Comparison of ENCODE assay signal across 18 mouse cellular contexts in the genomic region with DNA sequence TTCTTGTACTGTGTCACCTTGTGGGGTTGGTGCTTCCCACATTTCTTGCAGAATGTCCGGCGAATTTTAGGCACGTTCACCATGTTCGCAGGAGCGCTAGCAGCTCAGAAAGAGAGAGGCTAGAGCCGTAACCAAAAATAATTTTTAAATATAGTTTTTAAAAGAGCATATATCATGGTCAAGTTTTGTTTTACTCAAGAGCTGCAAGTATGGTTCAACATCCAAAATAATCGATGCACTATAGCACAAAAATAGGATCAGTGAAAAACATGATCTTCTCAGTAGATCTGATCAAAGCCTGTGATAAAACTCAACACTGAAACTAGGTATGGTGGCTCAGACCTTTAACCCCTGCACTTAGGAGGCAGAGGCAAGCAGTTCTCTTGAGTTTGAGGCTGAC. TPM values are rescaled to one million over a fixed set of nuclear protein-coding genes. Genes with fewer than 3 reads are reported as not detected.
DNase-seq lines count a peak whose midpoint lies in the region; ATAC-seq and TF ChIP-seq lines count a peak whose summit lies in the region.
"Had no signal": no experiment of that assay in that cellular context is flagged by ENCODE, and none has a peak within 500 bp of the region (broad histone marks: within the 10 kb centered on the region; RNA-seq: fewer than 3 reads in every experiment).

A gene (minus strand): TSS at position 101 of the 400 bp plus-strand sequence.

- H3K9ac ChIP-seq in ES-Bruce4 (ENCODE audit: low read depth, poor library complexity, severe bottlenecking): no peak within 1 kb of the TSS
- no peak within 1 kb of the TSS for H3K9ac ChIP-seq in forebrain, embryonic 14.5 days (ENCODE audit: low read length)
- H3K9ac ChIP-seq: embryonic facial prominence, embryonic 12.5 days; heart, embryonic 12.5 days; hindbrain, embryonic 14.5 days had no signal

- no peaks in the 10 kb centered on the region for H3K4me1 ChIP-seq in ES-Bruce4 (ENCODE audit: control insufficient read depth, insufficient read depth, low read length)
- no peaks in the 10 kb centered on the region for H3K4me1 ChIP-seq in bone marrow, adult 2 months (ENCODE audit: control insufficient read depth, insufficient read depth, low read length)
- H3K4me1 ChIP-seq in limb, embryonic 10.5 days: peaks cover 8% of the 10 kb centered on the region; the same call in 1 of the 2 replicates
- no peaks in the 10 kb centered on the region for H3K4me1 ChIP-seq in forebrain, embryonic 14.5 days (ENCODE audit: control insufficient read depth, insufficient read depth, low read length)
- H3K4me1 ChIP-seq: embryonic facial prominence, embryonic 12.5 days; hindbrain, embryonic 10.5 days had no signal

- H3K4me2 ChIP-seq in forebrain, embryonic 14.5 days (ENCODE audit: low read length): no peak within 1 kb of the TSS
- H3K4me2 ChIP-seq: embryonic facial prominence, embryonic 12.5 days; heart, embryonic 12.5 days; hindbrain, embryonic 14.5 days had no signal

- no peak for TF ChIP-seq POLR2A in ES-Bruce4 (IDR thresholded peaks at IDR 0.05; ENCODE audit: insufficient read depth, low read length)
- TF ChIP-seq POLR2A in bone marrow, adult 2 months (IDR thresholded peaks at IDR 0.05; ENCODE audit: borderline replicate concordance, control insufficient read depth, low read depth, low read length): no peak

- no peak within 1 kb of the TSS for H3K4me3 ChIP-seq in ES-Bruce4 (ENCODE audit: low read depth, low read length)
- no peak within 1 kb of the TSS for H3K4me3 ChIP-seq in bone marrow, adult 2 months (replicated peaks; ENCODE audit: control insufficient read depth, low read depth, low read length)
- H3K4me3 ChIP-seq in limb, embryonic 10.5 days: no peak within 1 kb of the TSS
- no peak within 1 kb of the TSS for H3K4me3 ChIP-seq in forebrain, embryonic 14.5 days (ENCODE audit: low read depth, low read length)
- H3K4me3 ChIP-seq in layer of hippocampus, adult 2 months: no peak within 1 kb of the TSS
- H3K4me3 ChIP-seq: embryonic facial prominence, embryonic 12.5 days; heart, embryonic 12.5 days; hindbrain, embryonic 10.5 days had no signal

- H3K27ac ChIP-seq in ES-Bruce4 (ENCODE audit: insufficient read depth, low read length): no peak within 1 kb of the TSS
- no peak within 1 kb of the TSS for H3K27ac ChIP-seq in bone marrow, adult 2 months (ENCODE audit: control insufficient read depth, insufficient read depth, low read depth, low read length, poor library complexity)
- no peak within 1 kb of the TSS for H3K27ac ChIP-seq in limb, embryonic 10.5 days
- H3K27ac ChIP-seq in forebrain, embryonic 14.5 days (ENCODE audit: low read depth, low read length): no peak within 1 kb of the TSS
- H3K27ac ChIP-seq in layer of hippocampus, adult 2 months: no peak within 1 kb of the TSS
- H3K27ac ChIP-seq: embryonic facial prominence, embryonic 12.5 days; hindbrain, embryonic 10.5 days; hindbrain, embryonic 14.5 days had no signal

- ATAC-seq in granulocyte monocyte progenitor cell, adult 5-6 weeks (replicated peaks; ENCODE audit: poor library complexity, severe bottlenecking): no peak
- no peak for ATAC-seq in forebrain, embryonic 14.5 days
- ATAC-seq: forebrain, embryonic 16.5 days; intestine, embryonic 16.5 days had no signal

- no peaks in the 10 kb centered on the region for H3K36me3 ChIP-seq in ES-Bruce4 (ENCODE audit: control insufficient read depth, insufficient read depth, low read length, poor library complexity, severe bottlenecking)
- no peaks in the 10 kb centered on the region for H3K36me3 ChIP-seq in limb, embryonic 10.5 days
- H3K36me3 ChIP-seq in forebrain, embryonic 14.5 days (ENCODE audit: control insufficient read depth, insufficient read depth, low read length): no peaks in the 10 kb centered on the region
- H3K36me3 ChIP-seq: embryonic facial prominence, embryonic 12.5 days; heart, embryonic 12.5 days; hindbrain, embryonic 10.5 days had no signal

- no peak for DNase-seq in limb, embryonic 10.5 days (ENCODE audit: low spot score)
- no peak for DNase-seq in forebrain, embryonic 14.5 days (ENCODE audit: low spot score)
- DNase-seq in layer of hippocampus, adult 2 months (ENCODE audit: low spot score in 2 of 2): no peak
- DNase-seq in thymus, postnatal 4 days: no peak
- DNase-seq: adrenal gland, postnatal 10 days; cerebellum, adult 2 months; cerebellum, postnatal 10 days; gastrocnemius, postnatal 14 days had no signal

- TF ChIP-seq CTCF in ES-Bruce4 (IDR thresholded peaks at IDR 0.05; ENCODE audit: low read depth, low read length): no peak
- no peak for TF ChIP-seq CTCF in bone marrow, adult 2 months (IDR thresholded peaks at IDR 0.05; ENCODE audit: control insufficient read depth, insufficient read depth, low read length)
- TF ChIP-seq CTCF in layer of hippocampus, adult 2 months (conservative IDR thresholded peaks at IDR 0.05): no peak

- no peaks in the 10 kb centered on the region for H3K27me3 ChIP-seq in ES-Bruce4 (ENCODE audit: control insufficient read depth, insufficient read depth, low read length, poor library complexity, severe bottlenecking)
- H3K27me3 ChIP-seq in limb, embryonic 10.5 days (ENCODE audit: low read depth, poor library complexity, severe bottlenecking): no peaks in the 10 kb centered on the region
- no peaks in the 10 kb centered on the region for H3K27me3 ChIP-seq in forebrain, embryonic 14.5 days (replicated peaks; ENCODE audit: control insufficient read depth, insufficient read depth, low read length)
- H3K27me3 ChIP-seq: embryonic facial prominence, embryonic 12.5 days; heart, embryonic 12.5 days had no signal

- no peaks in the 10 kb centered on the region for H3K9me3 ChIP-seq in ES-Bruce4 (replicated peaks; ENCODE audit: control insufficient read depth, insufficient read depth, low read length, poor library complexity, severe bottlenecking)
- no peaks in the 10 kb centered on the region for H3K9me3 ChIP-seq in limb, embryonic 10.5 days (replicated peaks)
- H3K9me3 ChIP-seq in forebrain, embryonic 14.5 days (replicated peaks; ENCODE audit: control insufficient read depth, low read length): no peaks in the 10 kb centered on the region
- H3K9me3 ChIP-seq: heart, embryonic 12.5 days; hindbrain, embryonic 10.5 days had no signal

- 89% methylated on average over 7 of the region's 7 CpGs for WGBS in bone marrow, adult 2 months
- 96% methylated on average over 7 of the region's 7 CpGs for WGBS in limb, embryonic 10.5 days
- 94% methylated on average over 7 of the region's 7 CpGs for WGBS in forebrain, embryonic 14.5 days

- TF ChIP-seq EP300 in ES-Bruce4 (IDR thresholded peaks at IDR 0.05; ENCODE audit: insufficient read depth, low read depth, low read length): no peak

RNA-seq across cellular contexts. Expression of the gene that starts here (rescaled TPM):
- 22.7 and 48.2 TPM in 2 replicates for polyA plus RNA-seq in ES-Bruce4 (2011; ENCODE audit: insufficient read depth, insufficient read length, low read depth, missing spikeins)
- 19.3 TPM in 1 of 2 replicates, not detected in the other for polyA plus RNA-seq in bone marrow, adult 2 months (2011; ENCODE audit: insufficient read depth, insufficient read length, low replicate concordance, missing spikeins)
- 34.7 and 59.2 TPM in 2 replicates for total RNA-seq in granulocyte monocyte progenitor cell, adult 5-6 weeks (2014; fragmentation: Nextera tagmentation)
- total RNA-seq in granulocyte monocyte progenitor cell, adult 5-6 weeks (2017): 14.6 and 20.7 TPM in 2 replicates
- 2.2 and 2.6 TPM in 2 replicates for polyA plus RNA-seq in limb, embryonic 10.5 days (2016; fragmentation: Nextera tagmentation; extraction: Ambion mirVana)
- 1.3 and 2.0 TPM in 2 replicates for polyA plus RNA-seq in forebrain, embryonic 14.5 days (2014; fragmentation: Nextera tagmentation; extraction: Ambion mirVana)
- 1 to 10 TPM; 2.1 TPM for total RNA-seq in layer of hippocampus, adult 2 months (2021)
- polyA plus RNA-seq: forebrain, embryonic 16.5 days; gonadal fat pad, adult 2 months; hindbrain, embryonic 10.5 days had no signal

Comparison
In these comparisons a context has a peak if more than half of its experiments do, and no peak if none do; other contexts are left out.
1. RNA of the gene that starts here (total RNA-seq): 14.6 to 59.2 TPM in granulocyte monocyte progenitor cell, adult 5-6 weeks; 2.1 TPM in layer of hippocampus, adult 2 months; every median in the first group is over 4 times any median in the second.